Mouse (Mus musculus) spleen, adult 2 months (tissue): Measurements from ENCODE around the gene Ackr1. TPM values are rescaled to one million over a fixed set of nuclear protein-coding genes. Genes with fewer than 3 reads are reported as not detected.

ENCODE experiments used
- DNase-seq, 2 experiments: peaks; one replicate each; pipeline versions ENCODE4 v3.0.0 to v3.0.0-alpha.2; 2012 to 2021; ENCODE audit warnings: low spot score in 2 of 2, low read depth in 1 of 2
- H3K27ac ChIP-seq: fragments of 200-500 bp; 2 replicates; pipeline ENCODE4 v1.5.1; 2012; ENCODE audit warnings: low read length, inconsistent platforms; ENCODE audit not compliant: insufficient read depth
- H3K27me3 ChIP-seq: fragments of 200-500 bp; 2 replicates; pipeline ENCODE4 v1.6.1; 2012; ENCODE audit warnings: mild to moderate bottlenecking, moderate library complexity, low read length, inconsistent platforms; ENCODE audit not compliant: control insufficient read depth, insufficient read depth
- H3K36me3 ChIP-seq: fragments of 200-500 bp; 2 replicates; pipeline ENCODE4 v1.6.1; 2012; ENCODE audit warnings: mild to moderate bottlenecking, low read length, inconsistent platforms; ENCODE audit not compliant: control insufficient read depth, insufficient read depth
- H3K4me1 ChIP-seq: fragments of 200-500 bp; 2 replicates; pipeline ENCODE4 v1.6.1; 2011; ENCODE audit warnings: inconsistent platforms; ENCODE audit not compliant: control insufficient read depth, insufficient read depth, insufficient read length
- H3K4me3 ChIP-seq: fragments of 200-500 bp; 2 replicates; pipeline ENCODE4 v1.5.1; 2011; ENCODE audit warnings: mild to moderate bottlenecking, inconsistent platforms; ENCODE audit not compliant: insufficient read depth, insufficient read length; ENCODE audit errors: extremely low read depth
- CTCF ChIP-seq: fragments of 200-500 bp; IDR thresholded peaks from 2 replicates; pipeline ENCODE4 v1.5.1; 2011; ENCODE audit warnings: mild to moderate bottlenecking, inconsistent platforms; ENCODE audit not compliant: insufficient read depth, insufficient read length, insufficient replicate concordance; ENCODE audit errors: extremely low read depth
- POLR2A ChIP-seq: fragments of 200-500 bp; IDR thresholded peaks from 2 replicates; pipeline ENCODE4 v1.6.1; 2011; ENCODE audit warnings: low read depth, low read length, inconsistent platforms
- WGBS: fragments of 180-500 bp; shearing (Covaris S2); methylation state at CpG from one replicate; pipeline ENCODE4 v1.1.7; 2018; 5-methylcytosine and 5-hydroxymethylcytosine counted together
- polyA plus RNA-seq: library from polyadenylated mRNA; depleted of rRNA; stranded (reverse); fragments of >200 nt; gene quantifications from 2 replicates; pipeline ENCODE4 v1.2.3, GENCODE M21; 2012; rRNA removed

Gene Ackr1
- 13.0 and 13.2 TPM in 2 replicates for polyA plus RNA-seq

- peak within 1 kb of the TSS; percentile 8; the same call in 1 of the 2 replicates for H3K27ac ChIP-seq
- H3K4me3 ChIP-seq: peak within 1 kb of the TSS; percentile 10; the same call in 1 of the 2 replicates
- no peaks in the 10 kb centered on the region for H3K4me1 ChIP-seq
- no peaks in the 10 kb centered on the region for H3K36me3 ChIP-seq
- no peak for DNase-seq
- WGBS: 42% methylated on average over 9 of the region's 9 CpGs
- TF ChIP-seq CTCF (no peak), POLR2A (no peak)
- no peaks in the 10 kb centered on the region for H3K27me3 ChIP-seq
These were observed at the start of gene Ackr1 for GRCm38 (mm10) chr1:173333312-173334253. Ackr1 (minus strand) TSS chr1:173333750.

GRCm38 (mm10) chr1:173381436-173381835, 47.9 kb upstream of the Ackr1 start:
- no peak for DNase-seq
- Histone ChIP-seq H3K27me3 (no peaks in the 10 kb centered on the region), H3K4me3 (no peak overlapping the region), H3K4me1 (no peaks in the 10 kb centered on the region), H3K27ac (no peak overlapping the region), H3K36me3 (no peaks in the 10 kb centered on the region)
- TF ChIP-seq CTCF: no peak
- TF ChIP-seq POLR2A: no peak
- 88% methylated on average over 6 of the region's 6 CpGs for WGBS

GRCm38 (mm10) chr1:173377380-173378112, 44.0 kb upstream of the Ackr1 start:
- 27% methylated on average over 13 of the region's 13 CpGs for WGBS
- no peaks in the 10 kb centered on the region for H3K4me1 ChIP-seq
- no peaks in the 10 kb centered on the region for H3K36me3 ChIP-seq
- no peak overlapping the region for H3K27ac ChIP-seq
- DNase-seq: peak in 1 of 2 experiments; percentile 30
- H3K4me3 ChIP-seq: no peak overlapping the region
- TF ChIP-seq CTCF (peak; percentile 56; the same call in 1 of the 2 replicates), POLR2A (no peak)
- no peaks in the 10 kb centered on the region for H3K27me3 ChIP-seq

DNA sequence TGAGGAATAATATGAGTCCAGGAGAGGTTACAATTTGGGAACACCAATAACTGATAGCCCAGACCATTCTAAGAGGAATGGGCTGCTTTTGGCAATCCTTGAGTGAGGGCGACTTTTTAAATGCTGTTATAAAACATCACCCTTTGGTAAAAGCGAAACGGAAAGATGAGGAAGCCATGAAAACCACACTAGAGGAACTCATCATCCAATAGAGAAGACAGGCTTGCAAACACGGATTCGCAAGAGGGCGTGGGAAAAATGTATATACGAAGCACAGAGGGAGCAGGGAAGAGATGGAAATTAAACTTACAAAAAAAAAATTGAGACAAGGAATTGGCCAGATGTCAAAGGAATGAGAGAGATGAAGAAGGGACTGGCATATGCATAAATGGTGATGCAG, 40.5 kb upstream of the Ackr1 start:
- Histone ChIP-seq H3K27me3 (no peaks in the 10 kb centered on the region), H3K4me3 (no peak overlapping the region), H3K36me3 (no peaks in the 10 kb centered on the region), H3K27ac (no peak overlapping the region), H3K4me1 (no peaks in the 10 kb centered on the region)
- whole genome bisulfite sequencing: 10% methylated on average over 7 of the region's 7 CpGs
- TF ChIP-seq CTCF: no peak
- TF ChIP-seq POLR2A: no peak
- no peak for DNase-seq

- Histone ChIP-seq H3K4me3 (no peak overlapping the region), H3K27ac (no peak overlapping the region), H3K36me3 (no peaks in the 10 kb centered on the region), H3K27me3 (peaks cover 9% of the 10 kb centered on the region), H3K4me1 (no peaks in the 10 kb centered on the region)
- WGBS: 86% methylated on average over 6 of the region's 6 CpGs
- TF ChIP-seq CTCF (no peak), POLR2A (no peak)
- DNase-seq: no peak
These were observed 38.0 kb upstream of the Ackr1 start for GRCm38 (mm10) chr1:173371586-173371985.

DNA sequence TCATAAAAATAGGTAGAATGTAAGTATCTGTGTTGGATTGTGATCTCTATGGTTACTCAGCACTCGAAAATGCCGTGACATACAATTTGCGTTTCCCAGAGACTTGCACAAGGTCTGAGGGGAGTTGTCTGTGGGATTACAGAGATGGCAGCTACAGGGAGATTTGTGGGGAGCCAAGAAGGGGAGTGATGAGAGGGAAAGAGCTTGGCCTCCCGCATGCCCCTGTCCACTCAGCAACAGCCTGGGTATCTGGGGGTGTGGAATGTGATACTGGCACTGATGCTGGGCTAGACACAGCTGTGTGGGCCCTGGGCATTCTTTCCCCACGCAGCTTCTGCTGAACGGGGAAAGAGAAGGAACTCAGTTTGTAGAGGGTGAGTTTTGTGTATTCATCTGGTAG, 36.9 kb upstream of the Ackr1 start:
- H3K4me1 ChIP-seq: no peaks in the 10 kb centered on the region
- 72% methylated on average over 6 of the region's 6 CpGs for WGBS
- H3K27me3 ChIP-seq: peaks cover 12% of the 10 kb centered on the region
- TF ChIP-seq POLR2A: no peak
- no peak for TF ChIP-seq CTCF
- DNase-seq: no peak
- no peak overlapping the region for H3K27ac ChIP-seq
- H3K36me3 ChIP-seq: no peaks in the 10 kb centered on the region
- H3K4me3 ChIP-seq: no peak overlapping the region

GRCm38 (mm10) chr1:173369611-173370010, 36.1 kb upstream of the Ackr1 start:
- Histone ChIP-seq H3K27me3 (peaks cover 12% of the 10 kb centered on the region), H3K27ac (no peak overlapping the region), H3K4me3 (no peak overlapping the region), H3K36me3 (no peaks in the 10 kb centered on the region), H3K4me1 (no peaks in the 10 kb centered on the region)
- no peak for DNase-seq
- TF ChIP-seq POLR2A (no peak), CTCF (no peak)
- WGBS: 71% methylated on average over 2 of the region's 2 CpGs
